Mouse (Mus musculus): ENCODE measurements around the gene Tcta.
"Not testable (repeated sequence)": the region's sequence is repeated elsewhere in the genome, so short reads cannot be mapped to it uniquely, and the experiment has no call there.

DNA sequence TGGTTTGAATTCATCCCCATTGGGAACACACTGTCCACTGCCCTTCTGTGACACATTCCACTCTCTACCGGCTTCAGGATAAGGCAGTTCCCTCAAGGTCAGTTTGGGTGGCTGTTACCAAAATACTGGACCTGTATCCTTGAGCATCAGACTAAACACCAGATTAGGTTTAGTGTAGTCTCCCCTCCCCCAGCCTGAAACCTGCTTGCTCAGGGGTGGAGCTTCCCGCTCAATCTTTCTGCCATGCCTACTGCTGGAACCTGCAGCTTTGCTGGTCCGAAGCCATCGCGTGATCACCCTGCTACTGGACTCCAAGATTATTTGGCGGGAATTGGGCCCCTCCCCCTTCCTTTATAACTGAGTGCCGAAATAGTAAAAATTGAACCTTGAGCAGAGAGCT, 37.3 kb downstream of the Tcta start:
- TF ChIP-seq HCFC1 (IDR thresholded peaks at IDR 0.05; ENCODE audit: low read depth, low read length); CTCF (conservative IDR thresholded peaks at IDR 0.05 in 1 of 2, IDR thresholded peaks at IDR 0.05 in 1 of 2; ENCODE audit: low read depth in 2 of 2, low read length in 2 of 2); EP300 (IDR thresholded peaks at IDR 0.05; ENCODE audit: low read length); POLR2A (IDR thresholded peaks at IDR 0.05; ENCODE audit: low read depth, low read length); GABPA (IDR thresholded peaks at IDR 0.05; ENCODE audit: insufficient replicate concordance, low read depth, low read length); MAFK (IDR thresholded peaks at IDR 0.05; ENCODE audit: insufficient replicate concordance, low read length): not testable (repeated sequence)
